Mouse (Mus musculus): ENCODE data around the gene Usp9x. TPM values are rescaled to one million over a fixed set of nuclear protein-coding genes. Genes with fewer than 3 reads are reported as not detected.

Gene Usp9x
- total RNA-seq (2021) = 100 to 1,000 TPM; 130 TPM
- long read RNA-seq, experiment 1, partial matches to known transcripts = 6 of 15 reads
- long read RNA-seq, experiment 1, other reads (novel, unspliced or antisense) = 9 of 15 reads
- long read RNA-seq, experiment 2, partial matches to known transcripts = 7 of 12 reads
- long read RNA-seq, experiment 2, other reads (novel, unspliced or antisense) = 5 of 12 reads

DNA sequence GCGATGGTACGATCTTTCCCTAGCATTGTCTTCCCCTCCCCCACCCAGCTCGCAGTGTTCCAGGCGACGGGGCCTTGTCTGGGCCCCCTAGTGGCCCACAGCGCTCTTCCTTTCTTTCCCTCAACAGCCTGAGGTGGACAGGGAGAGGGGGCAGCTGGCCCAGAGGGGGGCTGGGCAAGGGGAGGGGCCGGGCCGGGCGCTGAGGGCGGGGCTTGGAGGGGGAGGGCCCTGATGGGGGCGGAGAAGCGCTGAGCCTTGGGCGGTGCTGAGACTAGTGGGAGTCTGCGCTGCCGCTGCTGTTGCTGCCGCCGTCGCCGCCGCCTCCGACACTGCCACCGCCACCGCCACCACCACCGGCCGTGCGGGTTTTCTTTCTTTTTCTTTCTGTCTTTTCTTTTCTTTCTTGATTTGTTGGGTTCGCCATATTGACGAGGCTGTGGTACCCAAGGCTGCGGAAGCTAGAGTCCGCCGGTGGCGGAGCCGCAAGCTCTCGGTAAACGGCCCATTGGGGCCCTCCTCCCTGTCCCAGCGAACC lies at the start of gene Usp9x:
Usp9x (plus strand) TSS at position 258 of the 535 bp plus-strand sequence.
- intact Hi-C loops (cut with DNase I) = no loop called here
- DNase-seq = peak in 1 of 2 experiments; percentile 80

GRCm38 (mm10) chrX:13022547-13023310 lies 48.6 kb upstream of the Usp9x start:
- intact Hi-C loops (cut with DNase I) = no loop called here

DNA sequence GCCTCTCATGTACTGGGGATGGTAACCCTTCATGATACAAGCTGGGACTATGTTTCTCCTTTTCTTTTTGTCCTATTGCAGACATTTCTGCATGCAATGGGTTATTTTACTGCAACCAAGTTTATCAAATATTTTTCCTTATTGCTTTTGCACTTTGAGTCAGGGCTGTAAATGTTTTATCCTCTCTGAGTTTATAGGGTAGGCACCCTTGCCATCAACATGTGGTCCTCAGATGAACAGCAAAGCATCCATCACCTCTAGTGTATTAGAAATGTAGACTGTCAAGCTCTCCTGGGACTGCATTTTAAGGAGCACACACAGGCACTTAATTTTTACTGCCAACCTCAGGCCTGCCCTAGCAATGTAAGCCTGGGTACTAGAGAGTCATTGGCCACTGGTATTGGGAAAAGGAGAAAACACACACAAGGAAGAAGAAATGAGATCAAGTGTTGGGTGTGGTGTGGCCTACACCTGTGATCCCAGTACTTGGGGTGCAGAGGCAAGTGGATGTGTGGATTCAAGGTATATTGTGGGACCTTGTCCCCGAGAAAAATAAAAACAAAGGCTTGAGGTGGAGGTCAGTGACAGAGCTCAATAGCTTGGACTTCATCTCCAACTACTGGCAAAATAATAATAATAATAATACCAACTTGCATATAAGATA lies 46.6 kb upstream of the Usp9x start:
- DNase-seq = no peak
- intact Hi-C loops (cut with DNase I) = no loop called here

More at GRCm38 (mm10) chrX:13022547-13023310, 48.6 kb upstream of the Usp9x start:
- no peak for DNase-seq

DNA sequence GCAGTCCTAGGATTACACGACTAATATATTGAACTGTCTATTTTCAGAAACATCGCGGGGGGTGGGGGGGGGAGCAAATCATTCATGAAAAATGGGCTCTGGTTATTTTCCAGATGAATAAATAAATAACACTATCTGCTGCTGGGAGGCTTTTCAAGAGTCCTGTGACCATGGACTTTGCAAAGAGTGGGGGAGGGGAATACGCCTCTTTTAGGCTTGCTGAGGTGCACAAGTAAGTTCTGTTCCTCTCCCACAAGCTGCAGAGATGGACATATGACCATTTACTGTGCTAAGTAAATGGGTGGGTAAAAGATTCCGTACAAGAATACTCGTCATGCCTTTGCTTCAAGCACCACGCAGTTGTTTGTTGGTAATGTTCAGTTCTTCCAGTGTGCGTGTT lies 46.0 kb upstream of the Usp9x start:
- DNase-seq = no peak
- intact Hi-C loops (cut with DNase I) = no loop called here

GRCm38 (mm10) chrX:13028156-13028555 lies 43.1 kb upstream of the Usp9x start:
- intact Hi-C loops (cut with DNase I) = no loop called here
- DNase-seq = no peak

DNA sequence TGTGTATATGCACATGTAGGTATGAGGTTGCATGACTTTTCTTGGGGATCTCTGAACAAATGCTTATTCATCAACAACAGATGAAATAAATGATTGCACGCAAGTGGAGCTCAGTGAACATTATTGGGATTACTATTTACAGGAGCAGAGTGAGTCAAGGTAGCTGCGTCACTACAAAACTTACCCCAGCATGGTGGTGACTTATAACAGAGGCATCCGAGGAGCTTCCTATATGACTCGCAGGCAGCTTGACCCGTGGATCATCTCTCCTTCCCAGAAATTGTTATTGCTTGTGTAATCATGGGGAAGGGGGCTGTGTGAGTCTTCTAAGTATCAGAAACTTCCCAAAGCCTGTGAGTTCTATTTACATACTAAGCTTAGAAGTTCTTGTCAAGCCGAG lies 41.3 kb upstream of the Usp9x start:
- no peak for DNase-seq
- intact Hi-C loops (cut with DNase I) = no loop called here

DNA sequence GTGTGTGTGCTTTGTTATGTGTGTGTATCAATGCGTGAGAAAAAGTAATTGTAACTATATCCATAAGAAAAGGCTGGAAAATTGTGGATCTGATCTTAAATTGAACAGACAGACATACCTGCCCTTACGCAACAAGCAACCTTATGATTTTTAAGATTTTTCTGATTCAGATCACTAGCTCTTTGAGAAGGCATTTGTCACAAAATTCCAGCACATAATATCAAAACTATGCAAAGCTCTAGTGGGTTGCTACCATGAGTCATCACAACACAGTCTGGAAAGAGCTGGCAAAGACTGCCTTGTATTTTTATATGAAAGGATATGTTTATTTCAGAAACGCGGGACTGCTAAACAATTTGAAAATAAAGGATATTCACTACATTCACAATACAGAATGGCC lies 34.2 kb upstream of the Usp9x start:
- intact Hi-C loops (cut with DNase I) = no loop called here
- no peak for DNase-seq

DNA sequence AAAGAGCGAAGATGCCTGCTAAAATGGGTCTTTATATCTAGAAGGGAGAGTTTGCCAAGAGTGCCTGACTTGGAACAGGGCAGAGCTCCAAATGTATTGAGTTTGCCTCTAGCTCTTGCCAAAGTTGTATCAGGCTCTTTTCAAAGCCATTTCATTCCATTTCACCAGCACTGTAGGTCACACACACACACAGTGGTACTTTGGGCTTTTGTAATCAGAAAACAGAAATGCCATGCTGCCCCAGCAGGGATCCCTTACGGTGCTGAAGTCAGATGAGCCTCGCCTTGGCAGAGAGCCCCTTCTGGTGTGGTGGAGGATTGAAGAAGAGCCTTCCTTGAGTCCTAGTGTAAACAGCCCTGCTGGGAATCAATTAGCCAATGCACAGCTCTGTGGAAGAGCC lies 32.1 kb upstream of the Usp9x start:
- DNase-seq = peak in 1 of 2 experiments; percentile 11
- intact Hi-C loops (cut with DNase I) = no loop called here

GRCm38 (mm10) chrX:13040391-13040790 lies 30.9 kb upstream of the Usp9x start:
- intact Hi-C loops (cut with DNase I) = no loop called here
- DNase-seq = no peak

DNA sequence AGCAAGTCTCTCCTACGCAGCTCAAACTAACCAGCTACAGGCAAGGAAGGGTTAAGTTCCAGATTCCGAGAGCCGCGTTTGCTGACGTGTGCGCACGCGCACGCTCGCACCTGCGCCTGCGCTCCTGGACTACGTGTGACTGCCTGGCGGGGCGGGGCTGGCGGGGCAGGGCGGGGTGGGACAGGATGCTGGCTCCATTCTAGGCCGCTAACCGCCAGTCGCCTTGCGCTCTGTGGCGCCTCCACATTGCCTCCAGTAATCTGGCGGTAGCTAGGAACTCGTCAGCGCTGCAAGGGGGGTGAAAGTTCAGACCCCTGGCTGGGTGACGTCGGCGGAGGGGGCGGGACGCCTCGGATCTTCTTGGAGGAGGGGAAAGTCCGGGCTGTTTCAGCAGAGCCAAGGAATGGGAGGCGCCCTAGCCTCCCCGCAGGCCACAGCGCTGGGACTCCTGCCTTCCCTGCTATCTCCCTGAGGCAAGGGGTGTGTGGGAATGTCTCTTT lies 29.6 kb upstream of the Usp9x start:
- DNase-seq = peak; percentile 88 to 90
- intact Hi-C loops (cut with DNase I) = no loop called here

- intact Hi-C loops (cut with DNase I) = no loop called here
- DNase-seq = no peak
These were observed 27.5 kb upstream of the Usp9x start for GRCm38 (mm10) chrX:13043780-13044179.

GRCm38 (mm10) chrX:13044666-13045065 lies 26.6 kb upstream of the Usp9x start:
- DNase-seq = no peak
- intact Hi-C loops (cut with DNase I) = no loop called here

GRCm38 (mm10) chrX:13046893-13047435 lies 24.3 kb upstream of the Usp9x start:
- intact Hi-C loops (cut with DNase I) = no loop called here
- DNase-seq = no peak

- intact Hi-C loops (cut with DNase I) = no loop called here
These were observed 23.5 kb upstream of the Usp9x start for GRCm38 (mm10) chrX:13047631-13048345.

DNA sequence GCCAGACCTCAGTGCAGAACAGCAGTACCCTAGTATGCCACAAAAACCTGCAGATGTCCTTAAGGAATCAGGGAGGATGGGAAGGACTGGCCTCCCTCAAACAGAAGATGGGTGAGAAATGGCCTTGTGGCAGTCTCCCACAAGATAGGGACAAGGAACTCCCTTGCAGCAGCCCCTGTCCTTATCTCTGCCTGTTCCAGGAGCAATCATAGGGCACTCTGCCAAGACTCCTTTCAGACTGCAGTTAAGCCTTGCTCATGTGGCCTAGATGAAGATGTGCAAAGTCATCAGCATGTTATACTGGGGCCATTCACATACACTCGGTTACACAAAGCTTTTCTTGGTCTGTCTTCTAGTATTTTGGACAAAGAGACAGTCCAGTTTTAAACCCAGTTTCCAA lies 16.7 kb upstream of the Usp9x start:
- DNase-seq = no peak
- intact Hi-C loops (cut with DNase I) = no loop called here

More at GRCm38 (mm10) chrX:13047631-13048345, 23.5 kb upstream of the Usp9x start:
- DNase-seq = peak in 1 of 2 experiments; percentile 12

- no peak for DNase-seq
- intact Hi-C loops (cut with DNase I) = no loop called here
These were observed 9.3 kb upstream of the Usp9x start for GRCm38 (mm10) chrX:13061961-13062360.

DNA sequence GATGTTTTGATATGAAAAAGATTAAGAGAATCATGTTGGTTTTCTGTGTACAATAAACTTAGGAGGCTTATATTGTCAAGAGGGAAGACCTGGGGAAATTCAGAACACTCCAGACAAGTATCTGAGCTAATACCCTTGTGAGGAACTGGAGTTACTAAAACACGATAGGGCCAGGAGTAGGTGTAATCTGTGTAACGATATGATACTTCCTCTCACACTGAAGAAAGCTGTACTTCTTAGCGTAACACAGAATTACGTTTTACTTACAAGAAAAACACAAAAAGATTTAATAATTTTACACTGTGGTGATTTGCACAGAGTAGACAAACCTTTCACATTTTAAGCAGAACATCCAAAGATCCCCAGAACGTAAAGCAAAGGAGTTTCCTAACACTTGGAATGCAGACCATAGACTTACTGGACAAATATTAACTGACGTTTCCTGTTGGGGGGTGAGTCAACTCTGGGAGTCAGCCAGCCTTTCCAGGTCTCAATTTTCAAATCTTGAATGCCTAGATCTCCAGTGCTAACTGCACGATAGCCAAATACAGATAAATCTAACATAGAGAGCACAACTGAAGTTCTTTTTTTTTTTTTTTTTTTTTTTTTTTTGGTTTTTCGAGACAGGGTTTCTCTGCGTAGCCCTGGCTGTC lies 6.9 kb upstream of the Usp9x start:
- DNase-seq = no peak
- intact Hi-C loops (cut with DNase I) = no loop called here

GRCm38 (mm10) chrX:13070206-13070572 lies 1.1 kb upstream of the Usp9x start:
- intact Hi-C loops (cut with DNase I) = no loop called here
- no peak for DNase-seq

- intact Hi-C loops (cut with DNase I) = no loop called here
- peak; percentile 83 to 87 for DNase-seq
These were observed 591 bp upstream of the Usp9x start for GRCm38 (mm10) chrX:13070573-13071240.
